Mouse (Mus musculus): ENCODE data around the gene Mylk4. TPM values are rescaled to one million over a fixed set of nuclear protein-coding genes. Genes with fewer than 3 reads are reported as not detected.

Gene Mylk4
- polyA plus RNA-seq, 1 experiment from 2014 or later = 0.41 TPM

DNA sequence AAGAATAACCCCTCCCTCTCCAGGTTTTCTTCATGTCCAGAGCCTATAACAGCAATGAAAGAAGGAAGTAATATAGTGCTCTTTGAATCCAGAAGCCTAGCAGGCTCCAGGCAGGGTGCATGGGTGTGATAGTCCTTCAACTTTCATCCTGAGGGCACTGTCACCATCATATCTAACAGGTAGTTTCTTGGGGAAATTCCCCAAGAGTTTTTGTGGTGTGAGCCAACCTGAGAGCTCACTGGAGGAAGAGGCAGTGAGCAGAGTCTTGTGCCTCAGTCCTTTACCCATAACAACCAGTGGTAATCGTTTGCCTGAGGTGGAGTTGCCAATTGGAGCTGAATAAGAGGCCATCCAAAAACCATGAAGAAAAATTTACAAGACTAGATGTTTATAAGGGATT lies 91.2 kb downstream of the Mylk4 start:
- no peak overlapping the region for H3K4me3 ChIP-seq (ENCODE audit: low read depth, low read length)
- H3K4me1 ChIP-seq (ENCODE audit: control insufficient read depth, low read depth, low read length) = no peaks in the 10 kb centered on the region
- H3K27me3 ChIP-seq (ENCODE audit: control insufficient read depth, insufficient read depth, low read depth, low read length) = no peaks in the 10 kb centered on the region
- H3K27ac ChIP-seq (ENCODE audit: low read length) = no peak overlapping the region
- no peak overlapping the region for H3K9ac ChIP-seq (ENCODE audit: low read depth, low read length)
- H3K9me3 ChIP-seq (replicated peaks; ENCODE audit: control insufficient read depth, low read length) = no peaks in the 10 kb centered on the region
- no peak overlapping the region for H3K4me2 ChIP-seq (ENCODE audit: low read depth, low read length)
- no peaks in the 10 kb centered on the region for H3K36me3 ChIP-seq (ENCODE audit: control insufficient read depth, insufficient read depth)
- WGBS (ENCODE audit: insufficient replicate concordance) = 57% methylated on average over 1 of the region's 1 CpGs
- no peak for ATAC-seq (ENCODE audit: low read depth)

- H3K9ac ChIP-seq (ENCODE audit: low read depth, low read length) = no peak overlapping the region
- no peaks in the 10 kb centered on the region for H3K4me1 ChIP-seq (ENCODE audit: control insufficient read depth, low read depth, low read length)
- H3K27me3 ChIP-seq (ENCODE audit: control insufficient read depth, insufficient read depth, low read depth, low read length) = no peaks in the 10 kb centered on the region
- 54% methylated on average over 3 of the region's 3 CpGs for WGBS (ENCODE audit: insufficient replicate concordance)
- H3K4me2 ChIP-seq (ENCODE audit: low read depth, low read length) = no peak overlapping the region
- no peak for ATAC-seq (ENCODE audit: low read depth)
- no peak overlapping the region for H3K4me3 ChIP-seq (ENCODE audit: low read depth, low read length)
- H3K9me3 ChIP-seq (replicated peaks; ENCODE audit: control insufficient read depth, low read length) = no peaks in the 10 kb centered on the region
- no peaks in the 10 kb centered on the region for H3K36me3 ChIP-seq (ENCODE audit: control insufficient read depth, insufficient read depth)
- no peak overlapping the region for H3K27ac ChIP-seq (ENCODE audit: low read length)
Measured at GRCm38 (mm10) chr13:32690279-32690678, 93.5 kb downstream of the Mylk4 start.

GRCm38 (mm10) chr13:32680868-32681515 lies 102.8 kb downstream of the Mylk4 start:
- Histone ChIP-seq H3K9me3 (replicated peaks; ENCODE audit: control insufficient read depth, low read length) (no peaks in the 10 kb centered on the region), H3K4me3 (ENCODE audit: low read depth, low read length) (no peak overlapping the region), H3K27me3 (ENCODE audit: control insufficient read depth, insufficient read depth, low read depth, low read length) (no peaks in the 10 kb centered on the region), H3K9ac (ENCODE audit: low read depth, low read length) (no peak overlapping the region), H3K4me1 (ENCODE audit: control insufficient read depth, low read depth, low read length) (no peaks in the 10 kb centered on the region), H3K27ac (ENCODE audit: low read length) (no peak overlapping the region), H3K4me2 (ENCODE audit: low read depth, low read length) (no peak overlapping the region), H3K36me3 (ENCODE audit: control insufficient read depth, insufficient read depth) (no peaks in the 10 kb centered on the region)
- WGBS (ENCODE audit: insufficient replicate concordance) = 30% methylated on average over 12 of the region's 12 CpGs
- no peak for ATAC-seq (ENCODE audit: low read depth)

- Histone ChIP-seq H3K4me1 (ENCODE audit: control insufficient read depth, low read depth, low read length) (no peaks in the 10 kb centered on the region), H3K36me3 (ENCODE audit: control insufficient read depth, insufficient read depth) (no peaks in the 10 kb centered on the region), H3K27ac (ENCODE audit: low read length) (no peak overlapping the region), H3K4me2 (ENCODE audit: low read depth, low read length) (no peak overlapping the region), H3K4me3 (ENCODE audit: low read depth, low read length) (no peak overlapping the region), H3K9ac (ENCODE audit: low read depth, low read length) (no peak overlapping the region), H3K27me3 (ENCODE audit: control insufficient read depth, insufficient read depth, low read depth, low read length) (no peaks in the 10 kb centered on the region), H3K9me3 (replicated peaks; ENCODE audit: control insufficient read depth, low read length) (no peaks in the 10 kb centered on the region)
- no peak for ATAC-seq (ENCODE audit: low read depth)
- WGBS (ENCODE audit: insufficient replicate concordance) = 61% methylated on average over 12 of the region's 12 CpGs
Measured at GRCm38 (mm10) chr13:32680121-32680551, 103.6 kb downstream of the Mylk4 start.

DNA sequence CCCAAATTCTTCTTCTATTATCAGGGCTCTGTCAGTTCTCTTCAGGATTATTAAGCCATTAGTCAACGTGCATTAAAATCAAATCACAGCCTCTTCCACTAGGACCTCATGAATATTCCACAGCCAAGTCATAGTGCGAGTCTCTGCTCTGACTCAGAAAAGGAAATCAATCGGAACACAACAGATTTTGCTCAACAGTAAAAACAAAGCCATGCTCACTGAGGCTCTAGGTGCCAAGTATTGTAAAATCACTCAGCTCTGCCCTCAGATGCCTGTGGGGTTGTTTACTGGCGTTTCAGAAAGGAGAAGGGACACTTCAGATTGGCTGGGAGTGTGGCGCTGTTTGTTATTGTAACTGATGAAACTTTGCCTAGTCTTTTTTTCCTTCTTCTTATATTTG lies 104.8 kb downstream of the Mylk4 start:
- H3K27ac ChIP-seq (ENCODE audit: low read length) = no peak overlapping the region
- H3K4me3 ChIP-seq (ENCODE audit: low read depth, low read length) = no peak overlapping the region
- H3K36me3 ChIP-seq (ENCODE audit: control insufficient read depth, insufficient read depth) = no peaks in the 10 kb centered on the region
- no peak overlapping the region for H3K4me2 ChIP-seq (ENCODE audit: low read depth, low read length)
- no peaks in the 10 kb centered on the region for H3K4me1 ChIP-seq (ENCODE audit: control insufficient read depth, low read depth, low read length)
- no peak overlapping the region for H3K9ac ChIP-seq (ENCODE audit: low read depth, low read length)
- no peaks in the 10 kb centered on the region for H3K9me3 ChIP-seq (replicated peaks; ENCODE audit: control insufficient read depth, low read length)
- H3K27me3 ChIP-seq (ENCODE audit: control insufficient read depth, insufficient read depth, low read depth, low read length) = no peaks in the 10 kb centered on the region
- no peak for ATAC-seq (ENCODE audit: low read depth)
- 56% methylated on average over 5 of the region's 5 CpGs for WGBS (ENCODE audit: insufficient replicate concordance)

GRCm38 (mm10) chr13:32670782-32671181 lies 113.0 kb downstream of the Mylk4 start:
- no peaks in the 10 kb centered on the region for H3K36me3 ChIP-seq (ENCODE audit: control insufficient read depth, insufficient read depth)
- no peak for ATAC-seq (ENCODE audit: low read depth)
- no peak overlapping the region for H3K4me3 ChIP-seq (ENCODE audit: low read depth, low read length)
- no peaks in the 10 kb centered on the region for H3K27me3 ChIP-seq (ENCODE audit: control insufficient read depth, insufficient read depth, low read depth, low read length)
- H3K9ac ChIP-seq (ENCODE audit: low read depth, low read length) = no peak overlapping the region
- H3K9me3 ChIP-seq (replicated peaks; ENCODE audit: control insufficient read depth, low read length) = no peaks in the 10 kb centered on the region
- no peak overlapping the region for H3K27ac ChIP-seq (ENCODE audit: low read length)
- no peak overlapping the region for H3K4me2 ChIP-seq (ENCODE audit: low read depth, low read length)
- no peaks in the 10 kb centered on the region for H3K4me1 ChIP-seq (ENCODE audit: control insufficient read depth, low read depth, low read length)
- 40% methylated on average over 7 of the region's 7 CpGs for whole genome bisulfite sequencing (ENCODE audit: insufficient replicate concordance)

GRCm38 (mm10) chr13:32668296-32668695 lies 115.5 kb downstream of the Mylk4 start:
- Histone ChIP-seq H3K36me3 (ENCODE audit: control insufficient read depth, insufficient read depth) (no peaks in the 10 kb centered on the region), H3K4me1 (ENCODE audit: control insufficient read depth, low read depth, low read length) (no peaks in the 10 kb centered on the region), H3K27ac (ENCODE audit: low read length) (no peak overlapping the region), H3K9ac (ENCODE audit: low read depth, low read length) (no peak overlapping the region), H3K4me3 (ENCODE audit: low read depth, low read length) (no peak overlapping the region), H3K27me3 (ENCODE audit: control insufficient read depth, insufficient read depth, low read depth, low read length) (no peaks in the 10 kb centered on the region), H3K4me2 (ENCODE audit: low read depth, low read length) (no peak overlapping the region), H3K9me3 (replicated peaks; ENCODE audit: control insufficient read depth, low read length) (no peaks in the 10 kb centered on the region)
- ATAC-seq (ENCODE audit: low read depth) = no peak
- 56% methylated on average over 3 of the region's 3 CpGs for WGBS (ENCODE audit: insufficient replicate concordance)

GRCm38 (mm10) chr13:32667386-32667785 lies 116.4 kb downstream of the Mylk4 start:
- Histone ChIP-seq H3K4me1 (ENCODE audit: control insufficient read depth, low read depth, low read length) (no peaks in the 10 kb centered on the region), H3K4me3 (ENCODE audit: low read depth, low read length) (no peak overlapping the region), H3K4me2 (ENCODE audit: low read depth, low read length) (no peak overlapping the region), H3K9ac (ENCODE audit: low read depth, low read length) (no peak overlapping the region), H3K9me3 (replicated peaks; ENCODE audit: control insufficient read depth, low read length) (no peaks in the 10 kb centered on the region), H3K27ac (ENCODE audit: low read length) (no peak overlapping the region), H3K36me3 (ENCODE audit: control insufficient read depth, insufficient read depth) (no peaks in the 10 kb centered on the region), H3K27me3 (ENCODE audit: control insufficient read depth, insufficient read depth, low read depth, low read length) (no peaks in the 10 kb centered on the region)
- WGBS (ENCODE audit: insufficient replicate concordance) = 41% methylated on average over 4 of the region's 4 CpGs
- no peak for ATAC-seq (ENCODE audit: low read depth)

DNA sequence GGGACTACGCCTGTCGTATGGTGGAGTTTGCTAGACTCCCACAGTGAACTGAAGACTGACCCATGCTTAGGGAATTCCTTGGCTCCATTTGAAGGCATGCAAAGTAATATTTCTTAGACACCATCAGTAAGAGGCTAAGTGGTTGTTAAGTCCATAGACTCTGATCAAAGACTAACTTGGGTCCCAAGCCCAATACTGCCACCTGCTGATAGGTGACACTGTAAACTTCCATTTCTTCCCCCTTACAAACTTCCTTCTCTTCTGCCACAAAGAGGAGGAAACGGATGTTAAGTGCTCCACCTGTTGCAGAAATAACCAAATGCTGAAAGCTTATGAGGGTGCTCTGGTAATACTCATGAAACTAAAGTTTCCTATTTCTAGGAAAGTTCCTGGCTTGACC lies 121.7 kb downstream of the Mylk4 start:
- Histone ChIP-seq H3K9ac (ENCODE audit: low read depth, low read length) (no peak overlapping the region), H3K9me3 (replicated peaks; ENCODE audit: control insufficient read depth, low read length) (no peaks in the 10 kb centered on the region), H3K4me2 (ENCODE audit: low read depth, low read length) (no peak overlapping the region), H3K36me3 (ENCODE audit: control insufficient read depth, insufficient read depth) (no peaks in the 10 kb centered on the region), H3K4me3 (ENCODE audit: low read depth, low read length) (no peak overlapping the region), H3K4me1 (ENCODE audit: control insufficient read depth, low read depth, low read length) (no peaks in the 10 kb centered on the region), H3K27me3 (ENCODE audit: control insufficient read depth, insufficient read depth, low read depth, low read length) (no peaks in the 10 kb centered on the region), H3K27ac (ENCODE audit: low read length) (no peak overlapping the region)
- 52% methylated on average over 3 of the region's 3 CpGs for WGBS (ENCODE audit: insufficient replicate concordance)
- ATAC-seq (ENCODE audit: low read depth) = no peak
